Mouse (Mus musculus): ENCODE results near the gene Ppat. TPM values are rescaled to one million over a fixed set of nuclear protein-coding genes. Genes with fewer than 3 reads are reported as not detected.

The Ppat gene
- total and polyA plus RNA-seq, 3 experiments = 26.2 to 76.6 (median 48.1) TPM

- H3K36me3 ChIP-seq (replicated peaks) = peaks cover 89% of the 10 kb centered on the region
Measured at GRCm38 (mm10) chr5:76884107-76884506, 67.3 kb downstream of the Ppat start.

GRCm38 (mm10) chr5:76876106-76876758 is 75.1 kb downstream of the Ppat start:
- ATAC-seq (ENCODE audit: extremely low read depth, insufficient number of reproducible peaks, low FRiP score, poor library complexity, severe bottlenecking) (no peak), DNase-seq (ENCODE audit: low spot score) (no peak)
- H3K9me3 ChIP-seq (replicated peaks) = no peaks in the 10 kb centered on the region
- TF ChIP-seq GATA1 (IDR thresholded peaks at IDR 0.05; ENCODE audit: borderline replicate concordance, low read length) (no peak), CTCF (IDR thresholded peaks at IDR 0.05; ENCODE audit: low read depth, low read length) (no peak), GATA2 (IDR thresholded peaks at IDR 0.05; ENCODE audit: borderline replicate concordance, low read depth, low read length) (no peak), TAL1 (conservative IDR thresholded peaks at IDR 0.05; ENCODE audit: low read depth, low read length) (no peak), POLR2AphosphoS5 (IDR thresholded peaks at IDR 0.05; ENCODE audit: insufficient replicate concordance, low read depth, low read length) (no peak)
- H3K36me3 ChIP-seq (replicated peaks) = peaks cover 76% of the 10 kb centered on the region
- no peak overlapping the region for H3K4me3 ChIP-seq (ENCODE audit: low read depth, low read length)
- H3K4me1 ChIP-seq (ENCODE audit: insufficient read depth, low read depth, low read length) = no peaks in the 10 kb centered on the region
- no peaks in the 10 kb centered on the region for H3K27me3 ChIP-seq (ENCODE audit: insufficient read depth, low read length)

More at GRCm38 (mm10) chr5:76884107-76884506, 67.3 kb downstream of the Ppat start:
- DNase-seq (ENCODE audit: low spot score) (no peak), ATAC-seq (ENCODE audit: extremely low read depth, insufficient number of reproducible peaks, low FRiP score, poor library complexity, severe bottlenecking) (no peak)
- H3K4me3 ChIP-seq (ENCODE audit: low read depth, low read length) = no peak overlapping the region
- H3K4me1 ChIP-seq (ENCODE audit: insufficient read depth, low read depth, low read length) = no peaks in the 10 kb centered on the region
- TF ChIP-seq GATA2 (IDR thresholded peaks at IDR 0.05; ENCODE audit: borderline replicate concordance, low read depth, low read length) (no peak), POLR2AphosphoS5 (IDR thresholded peaks at IDR 0.05; ENCODE audit: insufficient replicate concordance, low read depth, low read length) (no peak), CTCF (IDR thresholded peaks at IDR 0.05; ENCODE audit: low read depth, low read length) (no peak), TAL1 (conservative IDR thresholded peaks at IDR 0.05; ENCODE audit: low read depth, low read length) (no peak)
- no peaks in the 10 kb centered on the region for H3K27me3 ChIP-seq (ENCODE audit: insufficient read depth, low read length)
- no peaks in the 10 kb centered on the region for H3K9me3 ChIP-seq (replicated peaks)

GRCm38 (mm10) chr5:76869553-76869952 is 81.8 kb downstream of the Ppat start:
- H3K4me3 ChIP-seq (ENCODE audit: low read depth, low read length) = no peak overlapping the region
- H3K4me1 ChIP-seq (ENCODE audit: insufficient read depth, low read depth, low read length) = no peaks in the 10 kb centered on the region
- no peaks in the 10 kb centered on the region for H3K9me3 ChIP-seq (replicated peaks)
- H3K27me3 ChIP-seq (ENCODE audit: insufficient read depth, low read length) = no peaks in the 10 kb centered on the region
- TF ChIP-seq GATA2 (IDR thresholded peaks at IDR 0.05; ENCODE audit: borderline replicate concordance, low read depth, low read length) (no peak), GATA1 (IDR thresholded peaks at IDR 0.05; ENCODE audit: borderline replicate concordance, low read length) (no peak), POLR2AphosphoS5 (IDR thresholded peaks at IDR 0.05; ENCODE audit: insufficient replicate concordance, low read depth, low read length) (no peak), CTCF (IDR thresholded peaks at IDR 0.05; ENCODE audit: low read depth, low read length) (no peak), TAL1 (conservative IDR thresholded peaks at IDR 0.05; ENCODE audit: low read depth, low read length) (no peak)
- no peak for ATAC-seq (ENCODE audit: extremely low read depth, insufficient number of reproducible peaks, low FRiP score, poor library complexity, severe bottlenecking)
- DNase-seq (ENCODE audit: low spot score) = no peak
- peaks cover 90% of the 10 kb centered on the region for H3K36me3 ChIP-seq (replicated peaks)

GRCm38 (mm10) chr5:76868693-76869286 is 82.6 kb downstream of the Ppat start:
- H3K4me3 ChIP-seq (ENCODE audit: low read depth, low read length) = no peak overlapping the region
- no peak for TF ChIP-seq TAL1 (conservative IDR thresholded peaks at IDR 0.05; ENCODE audit: low read depth, low read length)
- no peak for TF ChIP-seq POLR2AphosphoS5 (IDR thresholded peaks at IDR 0.05; ENCODE audit: insufficient replicate concordance, low read depth, low read length)
- no peak for TF ChIP-seq CTCF (IDR thresholded peaks at IDR 0.05; ENCODE audit: low read depth, low read length)
- TF ChIP-seq GATA2 (IDR thresholded peaks at IDR 0.05; ENCODE audit: borderline replicate concordance, low read depth, low read length) = no peak
- no peak for TF ChIP-seq GATA1 (IDR thresholded peaks at IDR 0.05; ENCODE audit: borderline replicate concordance, low read length)
- H3K9me3 ChIP-seq (replicated peaks) = no peaks in the 10 kb centered on the region
- H3K36me3 ChIP-seq (replicated peaks) = peaks cover 87% of the 10 kb centered on the region
- H3K27me3 ChIP-seq (ENCODE audit: insufficient read depth, low read length) = no peaks in the 10 kb centered on the region
- no peak for ATAC-seq (ENCODE audit: extremely low read depth, insufficient number of reproducible peaks, low FRiP score, poor library complexity, severe bottlenecking)
- DNase-seq (ENCODE audit: low spot score) = no peak
- no peaks in the 10 kb centered on the region for H3K4me1 ChIP-seq (ENCODE audit: insufficient read depth, low read depth, low read length)

GRCm38 (mm10) chr5:76866819-76867218 is 84.6 kb downstream of the Ppat start:
- no peak overlapping the region for H3K4me3 ChIP-seq (ENCODE audit: low read depth, low read length)
- H3K27me3 ChIP-seq (ENCODE audit: insufficient read depth, low read length) = no peaks in the 10 kb centered on the region
- H3K36me3 ChIP-seq (replicated peaks) = peaks cover 83% of the 10 kb centered on the region
- no peak for DNase-seq (ENCODE audit: low spot score)
- no peaks in the 10 kb centered on the region for H3K4me1 ChIP-seq (ENCODE audit: insufficient read depth, low read depth, low read length)
- TF ChIP-seq GATA2 (IDR thresholded peaks at IDR 0.05; ENCODE audit: borderline replicate concordance, low read depth, low read length) (no peak), POLR2AphosphoS5 (IDR thresholded peaks at IDR 0.05; ENCODE audit: insufficient replicate concordance, low read depth, low read length) (no peak), TAL1 (conservative IDR thresholded peaks at IDR 0.05; ENCODE audit: low read depth, low read length) (no peak), CTCF (IDR thresholded peaks at IDR 0.05; ENCODE audit: low read depth, low read length) (no peak), GATA1 (IDR thresholded peaks at IDR 0.05; ENCODE audit: borderline replicate concordance, low read length) (no peak)
- no peaks in the 10 kb centered on the region for H3K9me3 ChIP-seq (replicated peaks)
- no peak for ATAC-seq (ENCODE audit: extremely low read depth, insufficient number of reproducible peaks, low FRiP score, poor library complexity, severe bottlenecking)

Other genes starting within 250 kb of the Ppat start
- 62.1 and 62.7 TPM in 2 replicates for gene Aasdh, start 46.1 kb downstream of the Ppat start, total RNA-seq (2014; fragmentation: Nextera tagmentation)
- 39.2 and 39.8 TPM in 2 replicates for gene Aasdh, start 46.1 kb downstream of the Ppat start, total RNA-seq (2017)
- gene Aasdh, start 46.1 kb downstream of the Ppat start, polyA plus RNA-seq (2012) = 2.8 and 4.8 TPM in 2 replicates
- 473 and 606 TPM in 2 replicates for gene Paics, start 271 bp downstream of the Ppat start, total RNA-seq (2014; fragmentation: Nextera tagmentation)
- gene Paics, start 271 bp downstream of the Ppat start, total RNA-seq (2017) = 382 and 439 TPM in 2 replicates
- gene Paics, start 271 bp downstream of the Ppat start, polyA plus RNA-seq (2012) = 20.2 and 23.4 TPM in 2 replicates
- gene Srp72, start 23.1 kb upstream of the Ppat start, total RNA-seq (2014; fragmentation: Nextera tagmentation) = 280 and 320 TPM in 2 replicates
- 113 and 134 TPM in 2 replicates for gene Srp72, start 23.1 kb upstream of the Ppat start, total RNA-seq (2017)
- gene Srp72, start 23.1 kb upstream of the Ppat start, polyA plus RNA-seq (2012) = 62.2 and 72.8 TPM in 2 replicates
- 2.3 TPM in 1 of 2 replicates, not detected in the other for gene Arl9, start 52.5 kb upstream of the Ppat start, total RNA-seq (2014; fragmentation: Nextera tagmentation)
- 0.81 TPM in 1 of 2 replicates, not detected in the other for gene Arl9, start 52.5 kb upstream of the Ppat start, total RNA-seq (2017)
- gene Arl9, start 52.5 kb upstream of the Ppat start, polyA plus RNA-seq (2012) = not detected in 2 replicates
- gene Thegl, start 64.4 kb upstream of the Ppat start, total RNA-seq (2014; fragmentation: Nextera tagmentation) = not detected in 2 replicates
- gene Thegl, start 64.4 kb upstream of the Ppat start, total RNA-seq (2017) = not detected in 2 replicates
- gene Thegl, start 64.4 kb upstream of the Ppat start, polyA plus RNA-seq (2012) = 0.04 and 0.11 TPM in 2 replicates
- gene Hopx, start 163.5 kb upstream of the Ppat start, total RNA-seq (2014; fragmentation: Nextera tagmentation) = not detected in 2 replicates
- gene Hopx, start 163.5 kb upstream of the Ppat start, total RNA-seq (2017) = not detected in 2 replicates
- not detected in 2 replicates for gene Hopx, start 163.5 kb upstream of the Ppat start, polyA plus RNA-seq (2012)